Mouse (Mus musculus): Measurements from ENCODE around the gene Apoh. TPM values are rescaled to one million over a fixed set of nuclear protein-coding genes. Genes with fewer than 3 reads are reported as not detected.

The Apoh gene
- polyA plus RNA-seq, 1 experiment from 2014 or later, result 0.29 TPM

DNA sequence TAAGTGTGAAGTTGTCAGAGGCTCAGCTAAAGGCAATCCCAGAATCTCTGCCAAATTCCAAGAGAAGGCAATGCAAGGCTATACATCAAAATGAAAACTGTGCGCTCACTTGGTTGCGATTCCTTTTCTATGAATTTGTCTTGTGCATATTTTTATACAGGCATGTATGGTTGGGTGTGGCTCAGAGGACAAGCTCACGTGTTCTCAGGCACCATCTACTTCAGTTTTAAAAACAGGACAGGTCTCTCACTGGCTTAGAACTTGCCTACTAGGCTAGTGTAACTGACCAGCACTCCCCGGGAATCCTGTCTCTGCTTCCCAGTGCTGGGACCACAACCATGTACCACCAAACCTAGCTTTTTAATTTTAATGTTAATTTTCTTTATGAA, 35.2 kb downstream of the Apoh start:
- 58% methylated on average over 4 of the region's 4 CpGs for WGBS
- no peaks in the 10 kb centered on the region for H3K9me3 ChIP-seq (ENCODE audit: low read length)
- H3K4me1 ChIP-seq (ENCODE audit: insufficient read depth, low read depth, low read length), result no peaks in the 10 kb centered on the region
- H3K36me3 ChIP-seq (ENCODE audit: insufficient read depth, low read length), result no peaks in the 10 kb centered on the region
- no peak overlapping the region for H3K4me2 ChIP-seq (replicated peaks; ENCODE audit: low read depth, low read length)
- ATAC-seq (peak; percentile 19), DNase-seq (ENCODE audit: low spot score) (no peak)
- no peak overlapping the region for H3K4me3 ChIP-seq (ENCODE audit: low read depth, low read length)
- TF ChIP-seq EP300 (IDR thresholded peaks at IDR 0.05) (no peak), CTCF (IDR thresholded peaks at IDR 0.05) (no peak)
- no peak overlapping the region for H3K9ac ChIP-seq (replicated peaks; ENCODE audit: low read depth)
- H3K27me3 ChIP-seq (replicated peaks; ENCODE audit: insufficient read depth, low read length), result no peaks in the 10 kb centered on the region
- no peak overlapping the region for H3K27ac ChIP-seq (ENCODE audit: low read length)

DNA sequence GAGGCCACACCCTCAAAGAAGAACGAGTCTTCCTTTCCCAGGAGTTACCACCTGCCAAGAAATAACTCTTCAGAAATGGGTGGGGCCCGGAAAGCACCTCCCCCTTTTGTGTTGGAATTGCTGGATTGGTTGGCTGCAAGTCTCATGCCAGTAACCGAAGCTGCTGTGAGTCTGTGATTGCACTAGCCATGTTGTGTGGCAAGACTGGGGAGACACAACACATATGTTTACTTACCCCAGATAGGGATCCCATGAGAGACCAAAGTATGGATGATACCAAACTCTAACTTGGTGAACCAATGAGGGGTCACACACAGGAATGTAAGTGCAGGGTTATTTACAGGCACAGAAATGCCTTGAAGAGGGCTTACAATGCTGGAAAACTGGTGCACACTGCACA, 39.5 kb downstream of the Apoh start:
- ATAC-seq (no peak), DNase-seq (ENCODE audit: low spot score) (no peak)
- no peak overlapping the region for H3K4me2 ChIP-seq (replicated peaks; ENCODE audit: low read depth, low read length)
- no peak for TF ChIP-seq CTCF (IDR thresholded peaks at IDR 0.05)
- no peak for TF ChIP-seq EP300 (IDR thresholded peaks at IDR 0.05)
- 68% methylated on average over 3 of the region's 3 CpGs for WGBS
- no peaks in the 10 kb centered on the region for H3K27me3 ChIP-seq (replicated peaks; ENCODE audit: insufficient read depth, low read length)
- no peak overlapping the region for H3K27ac ChIP-seq (ENCODE audit: low read length)
- H3K9ac ChIP-seq (replicated peaks; ENCODE audit: low read depth), result no peak overlapping the region
- H3K36me3 ChIP-seq (ENCODE audit: insufficient read depth, low read length), result no peaks in the 10 kb centered on the region
- H3K4me1 ChIP-seq (ENCODE audit: insufficient read depth, low read depth, low read length), result no peaks in the 10 kb centered on the region
- H3K9me3 ChIP-seq (ENCODE audit: low read length), result no peaks in the 10 kb centered on the region
- H3K4me3 ChIP-seq (ENCODE audit: low read depth, low read length), result no peak overlapping the region

- Histone ChIP-seq H3K36me3 (ENCODE audit: insufficient read depth, low read length) (no peaks in the 10 kb centered on the region), H3K9me3 (ENCODE audit: low read length) (no peaks in the 10 kb centered on the region), H3K27me3 (replicated peaks; ENCODE audit: insufficient read depth, low read length) (no peaks in the 10 kb centered on the region), H3K4me2 (replicated peaks; ENCODE audit: low read depth, low read length) (no peak overlapping the region), H3K4me1 (ENCODE audit: insufficient read depth, low read depth, low read length) (no peaks in the 10 kb centered on the region), H3K27ac (ENCODE audit: low read length) (no peak overlapping the region), H3K4me3 (ENCODE audit: low read depth, low read length) (no peak overlapping the region), H3K9ac (replicated peaks; ENCODE audit: low read depth) (no peak overlapping the region)
- WGBS, result 48% methylated on average over 4 of the region's 4 CpGs
- TF ChIP-seq CTCF (IDR thresholded peaks at IDR 0.05), result no peak
- no peak for TF ChIP-seq EP300 (IDR thresholded peaks at IDR 0.05)
- DNase-seq (ENCODE audit: low spot score) (no peak), ATAC-seq (no peak)
Measured at GRCm38 (mm10) chr11:108384920-108385665, 41.9 kb downstream of the Apoh start.

DNA sequence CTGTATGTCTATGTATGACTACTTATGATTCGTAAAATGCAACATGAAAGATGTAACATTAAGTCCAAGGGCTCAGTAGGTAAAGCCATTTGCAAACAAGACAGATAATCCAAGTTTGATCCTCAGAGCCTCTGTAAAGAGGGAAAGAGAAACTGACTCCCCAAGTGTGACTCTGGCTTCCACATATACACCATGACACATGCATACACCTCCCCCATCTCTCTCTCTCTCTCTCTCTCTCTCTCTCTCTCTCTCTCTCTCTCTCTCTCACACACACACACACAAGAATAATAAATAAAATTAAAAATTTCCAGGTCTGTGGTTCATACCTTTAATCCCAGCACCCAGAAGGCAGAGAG, 42.5 kb downstream of the Apoh start:
- no peak overlapping the region for H3K9ac ChIP-seq (replicated peaks; ENCODE audit: low read depth)
- H3K36me3 ChIP-seq (ENCODE audit: insufficient read depth, low read length), result no peaks in the 10 kb centered on the region
- H3K27ac ChIP-seq (ENCODE audit: low read length), result no peak overlapping the region
- H3K4me1 ChIP-seq (ENCODE audit: insufficient read depth, low read depth, low read length), result no peaks in the 10 kb centered on the region
- H3K27me3 ChIP-seq (replicated peaks; ENCODE audit: insufficient read depth, low read length), result no peaks in the 10 kb centered on the region
- no peak for DNase-seq (ENCODE audit: low spot score)
- H3K4me2 ChIP-seq (replicated peaks; ENCODE audit: low read depth, low read length), result no peak overlapping the region
- 94% methylated on average over 1 of the region's 1 CpGs for WGBS
- no peak for ATAC-seq
- no peak overlapping the region for H3K4me3 ChIP-seq (ENCODE audit: low read depth, low read length)
- TF ChIP-seq EP300 (IDR thresholded peaks at IDR 0.05), result no peak
- no peak for TF ChIP-seq CTCF (IDR thresholded peaks at IDR 0.05)
- no peaks in the 10 kb centered on the region for H3K9me3 ChIP-seq (ENCODE audit: low read length)

GRCm38 (mm10) chr11:108395061-108395460, 51.9 kb downstream of the Apoh start:
- no peaks in the 10 kb centered on the region for H3K9me3 ChIP-seq (ENCODE audit: low read length)
- TF ChIP-seq CTCF (IDR thresholded peaks at IDR 0.05) (no peak), EP300 (IDR thresholded peaks at IDR 0.05) (no peak)
- H3K4me3 ChIP-seq (ENCODE audit: low read depth, low read length), result no peak overlapping the region
- no peak overlapping the region for H3K9ac ChIP-seq (replicated peaks; ENCODE audit: low read depth)
- no peak overlapping the region for H3K4me2 ChIP-seq (replicated peaks; ENCODE audit: low read depth, low read length)
- no peak for DNase-seq (ENCODE audit: low spot score)
- no peaks in the 10 kb centered on the region for H3K4me1 ChIP-seq (ENCODE audit: insufficient read depth, low read depth, low read length)
- no peaks in the 10 kb centered on the region for H3K27me3 ChIP-seq (replicated peaks; ENCODE audit: insufficient read depth, low read length)
- ATAC-seq, result no peak
- 88% methylated on average over 9 of the region's 9 CpGs for WGBS
- no peaks in the 10 kb centered on the region for H3K36me3 ChIP-seq (ENCODE audit: insufficient read depth, low read length)
- H3K27ac ChIP-seq (ENCODE audit: low read length), result no peak overlapping the region

- Histone ChIP-seq H3K27ac (ENCODE audit: low read length) (no peak overlapping the region), H3K27me3 (replicated peaks; ENCODE audit: insufficient read depth, low read length) (no peaks in the 10 kb centered on the region), H3K9ac (replicated peaks; ENCODE audit: low read depth) (no peak overlapping the region), H3K4me3 (ENCODE audit: low read depth, low read length) (no peak overlapping the region), H3K9me3 (ENCODE audit: low read length) (no peaks in the 10 kb centered on the region), H3K4me1 (ENCODE audit: insufficient read depth, low read depth, low read length) (no peaks in the 10 kb centered on the region), H3K36me3 (ENCODE audit: insufficient read depth, low read length) (no peaks in the 10 kb centered on the region), H3K4me2 (replicated peaks; ENCODE audit: low read depth, low read length) (no peak overlapping the region)
- no peak for ATAC-seq
- DNase-seq (ENCODE audit: low spot score), result no peak
- WGBS, result 60% methylated on average over 7 of the region's 7 CpGs
- TF ChIP-seq CTCF (IDR thresholded peaks at IDR 0.05), result no peak
- TF ChIP-seq EP300 (IDR thresholded peaks at IDR 0.05), result no peak
Measured at GRCm38 (mm10) chr11:108396076-108396829, 53.1 kb downstream of the Apoh start.

All from lung, postnatal 0 days (tissue).